Comparison of ENCODE assay signal across 10 mouse cellular contexts in the genomic region with DNA sequence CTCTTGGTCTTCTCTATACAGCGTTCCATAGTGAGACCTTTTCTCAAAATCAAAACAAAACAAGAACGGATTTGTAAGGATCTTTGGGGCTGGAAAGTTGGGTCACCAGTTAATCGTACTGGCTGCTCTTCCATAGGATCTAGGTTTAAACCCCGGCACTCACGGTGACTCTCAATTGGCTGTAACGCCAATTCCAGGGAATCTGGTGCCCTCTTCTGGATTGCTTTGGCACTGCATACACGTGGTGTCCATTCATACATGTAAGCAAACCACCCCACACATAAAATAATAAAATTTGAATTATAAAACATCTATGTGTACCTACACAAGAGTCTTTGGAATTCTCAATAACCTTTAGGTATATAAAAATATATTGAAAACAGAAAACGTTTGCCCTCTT.
DNase-seq lines count a peak whose midpoint lies in the region; ATAC-seq and TF ChIP-seq lines count a peak whose summit lies in the region.
"Had no signal": no experiment of that assay in that cellular context is flagged by ENCODE, and none has a peak within 500 bp of the region (broad histone marks: within the 10 kb centered on the region; RNA-seq: fewer than 3 reads in every experiment).

No protein-coding gene starts in this region.

- TF ChIP-seq CTCF in liver, postnatal 0 days (IDR thresholded peaks at IDR 0.05; ENCODE audit: low read depth), result peak; percentile 87

- H3K4me3 ChIP-seq in liver, embryonic 11.5 days (ENCODE audit: low read depth, low read length), result no peak overlapping the region
- no peak overlapping the region for H3K4me3 ChIP-seq in liver, postnatal 0 days (ENCODE audit: low read depth, low read length)
- H3K4me3 ChIP-seq: hindbrain, embryonic 15.5 days had no signal

- H3K27me3 ChIP-seq in liver, embryonic 11.5 days (replicated peaks; ENCODE audit: control insufficient read depth, insufficient read depth, low read length), result no peaks in the 10 kb centered on the region
- H3K27me3 ChIP-seq in liver, postnatal 0 days (ENCODE audit: insufficient read depth, low read length), result no peaks in the 10 kb centered on the region
- H3K27me3 ChIP-seq: hindbrain, embryonic 15.5 days; Patski had no signal

- 32% methylated on average over 8 of the region's 8 CpGs for WGBS in liver, embryonic 11.5 days
- 40% methylated on average over 8 of the region's 8 CpGs for WGBS in liver, postnatal 0 days (ENCODE audit: insufficient replicate concordance)

- H3K4me2 ChIP-seq in liver, embryonic 11.5 days, result no peak overlapping the region
- no peak overlapping the region for H3K4me2 ChIP-seq in liver, postnatal 0 days (ENCODE audit: low read depth, low read length)
- H3K4me2 ChIP-seq: hindbrain, embryonic 15.5 days had no signal

- peaks cover 3% of the 10 kb centered on the region; the same call in 1 of the 2 replicates for H3K4me1 ChIP-seq in liver, embryonic 11.5 days (replicated peaks; ENCODE audit: control insufficient read depth, insufficient read depth, low read length)
- H3K4me1 ChIP-seq in liver, postnatal 0 days (ENCODE audit: insufficient read depth), result no peaks in the 10 kb centered on the region
- H3K4me1 ChIP-seq: hindbrain, embryonic 15.5 days had no signal

- no peak overlapping the region for H3K27ac ChIP-seq in liver, embryonic 11.5 days (ENCODE audit: low read depth, low read length)
- no peak overlapping the region for H3K27ac ChIP-seq in liver, postnatal 0 days (ENCODE audit: low read depth)
- H3K27ac ChIP-seq: hindbrain, embryonic 15.5 days had no signal

- no peak for TF ChIP-seq EP300 in liver, postnatal 0 days (IDR thresholded peaks at IDR 0.05; ENCODE audit: low read depth)

- no peak overlapping the region for H3K9ac ChIP-seq in liver, embryonic 11.5 days (ENCODE audit: low read depth, low read length)
- no peak overlapping the region for H3K9ac ChIP-seq in liver, postnatal 0 days (replicated peaks)
- H3K9ac ChIP-seq: hindbrain, embryonic 15.5 days had no signal

- ATAC-seq in liver, embryonic 11.5 days (replicated peaks; ENCODE audit: low FRiP score), result no peak
- ATAC-seq in common myeloid progenitor, adult 5-6 weeks (replicated peaks; ENCODE audit: low read depth, poor library complexity, severe bottlenecking), result peak; percentile 58
- no peak for ATAC-seq in liver, postnatal 0 days
- ATAC-seq: Patski had no signal

- no peaks in the 10 kb centered on the region for H3K36me3 ChIP-seq in liver, embryonic 11.5 days (ENCODE audit: control insufficient read depth, insufficient read depth, low read length)
- H3K36me3 ChIP-seq in liver, postnatal 0 days (replicated peaks; ENCODE audit: insufficient read depth, low read length), result no peaks in the 10 kb centered on the region
- H3K36me3 ChIP-seq: hindbrain, embryonic 15.5 days had no signal

- no peaks in the 10 kb centered on the region for H3K9me3 ChIP-seq in liver, embryonic 11.5 days (ENCODE audit: control insufficient read depth, low read length)
- no peaks in the 10 kb centered on the region for H3K9me3 ChIP-seq in liver, postnatal 0 days (ENCODE audit: low read length)
- H3K9me3 ChIP-seq: hindbrain, embryonic 15.5 days had no signal

- DNase-seq in cerebellum, postnatal 10 days, result peak; percentile 58 to 64
- DNase-seq in cerebellum, adult 11 months, result no peak
- DNase-seq in liver, result peak; percentile 82
- DNase-seq in liver, embryonic 11.5 days (ENCODE audit: low spot score), result no peak
- peak; percentile 73 for DNase-seq in liver, postnatal 0 days
- DNase-seq in thymus, postnatal 36 days, result peak; percentile 45 to 47
- no peak for DNase-seq in layer of hippocampus, postnatal 36 days

Comparison
In these comparisons a context has a peak if more than half of its experiments do, and no peak if none do; other contexts are left out.
1. DNase-seq: peak in cerebellum, postnatal 10 days (2 of 2), liver (single experiment), liver, postnatal 0 days (single experiment) and thymus, postnatal 36 days (2 of 2); none in cerebellum, adult 11 months (single experiment), liver, embryonic 11.5 days (single experiment) and layer of hippocampus, postnatal 36 days (0 of 2).